Mouse (Mus musculus): ENCODE results near the gene Mgat4e.

- TF ChIP-seq POLR2A (IDR thresholded peaks at IDR 0.05; ENCODE audit: low read depth, low read length) (no peak), CTCF (IDR thresholded peaks at IDR 0.05; ENCODE audit: extremely low read depth, insufficient read depth, insufficient read length, insufficient replicate concordance) (no peak)
Measured at GRCm38 (mm10) chr1:134506201-134506600, 43.3 kb downstream of the Mgat4e start.
